In genomic region chr11:49953616-49954015, GRCm38 (mm10) we compare ENCODE assay signal across 20 mouse cellular contexts. TPM values are rescaled to one million over a fixed set of nuclear protein-coding genes. Genes with fewer than 3 reads are reported as not detected.
DNase-seq lines count a peak whose midpoint lies in the region; ATAC-seq and TF ChIP-seq lines count a peak whose summit lies in the region.
"Had no signal": no experiment of that assay in that cellular context is flagged by ENCODE, and none has a peak within 500 bp of the region (broad histone marks: within the 10 kb centered on the region; RNA-seq: fewer than 3 reads in every experiment).

No protein-coding gene starts in this region.

- 94% methylated on average over 6 of the region's 6 CpGs for WGBS in heart, adult 2 months
- WGBS in midbrain, embryonic 11.5 days = 92% methylated on average over 6 of the region's 6 CpGs
- 89% methylated on average over 6 of the region's 6 CpGs for WGBS in midbrain, embryonic 13.5 days

- no peaks in the 10 kb centered on the region; the same call in 1 of the 2 replicates for H3K4me1 ChIP-seq in heart, adult 2 months (ENCODE audit: control insufficient read depth, insufficient read depth, low read length)
- no peaks in the 10 kb centered on the region for H3K4me1 ChIP-seq in midbrain, embryonic 11.5 days (ENCODE audit: control insufficient read depth, insufficient read depth, low read length)
- no peaks in the 10 kb centered on the region for H3K4me1 ChIP-seq in midbrain, embryonic 13.5 days (replicated peaks)

- DNase-seq in heart, adult 11 months = peak; percentile 73
- DNase-seq in heart, adult 2 months = no peak
- peak; percentile 73 for DNase-seq in midbrain, embryonic 11.5 days (ENCODE audit: low spot score, missing footprints)
- DNase-seq: adrenal gland, adult 2 months; adrenal gland, adult 8-10 months; adrenal gland, postnatal 10 days; adrenal gland, postnatal 14 days; adrenal gland, postnatal 25 days; adrenal gland, postnatal 36 days; B cell, adult 2 months; cerebellum, adult 11 months; cerebellum, adult 11-12 months; cerebellum, adult 18-20 months had no signal

- TF ChIP-seq POLR2A in heart, adult 2 months (IDR thresholded peaks at IDR 0.05; ENCODE audit: insufficient read depth, low read depth, low read length) = no peak

- TF ChIP-seq EP300 in heart, adult 2 months (IDR thresholded peaks at IDR 0.05; ENCODE audit: insufficient read depth, low read depth, low read length) = no peak

- no peak for TF ChIP-seq CTCF in heart, adult 2 months (IDR thresholded peaks at IDR 0.05)

- intact Hi-C loops in heart, adult 2 months (cut with DNase I) = no loop called here

- no peak overlapping the region for H3K4me3 ChIP-seq in heart, adult 2 months
- no peak overlapping the region for H3K4me3 ChIP-seq in midbrain, embryonic 11.5 days (ENCODE audit: low read depth, low read length)
- no peak overlapping the region for H3K4me3 ChIP-seq in midbrain, embryonic 13.5 days (replicated peaks)

- no peaks in the 10 kb centered on the region for H3K27me3 ChIP-seq in heart, adult 2 months (ENCODE audit: control insufficient read depth, insufficient read depth, low read length)
- H3K27me3 ChIP-seq in midbrain, embryonic 11.5 days (ENCODE audit: control insufficient read depth, insufficient read depth, low read length) = no peaks in the 10 kb centered on the region
- H3K27me3 ChIP-seq in midbrain, embryonic 13.5 days = 0 out of 2 replicates have a peak, but pooled peaks cover 6% of the 10 kb centered on the region

- no peak overlapping the region for H3K27ac ChIP-seq in heart, adult 2 months
- H3K27ac ChIP-seq in midbrain, embryonic 11.5 days (ENCODE audit: low read depth, low read length) = no peak overlapping the region
- H3K27ac ChIP-seq in midbrain, embryonic 13.5 days = no peak overlapping the region

- H3K9me3 ChIP-seq in midbrain, embryonic 11.5 days (ENCODE audit: control insufficient read depth, low read length) = no peaks in the 10 kb centered on the region
- no peaks in the 10 kb centered on the region for H3K9me3 ChIP-seq in midbrain, embryonic 13.5 days
- H3K9me3 ChIP-seq: G1E had no signal

- H3K9ac ChIP-seq in heart, adult 2 months (ENCODE audit: low read depth, low read length) = no peak overlapping the region
- H3K9ac ChIP-seq in midbrain, embryonic 11.5 days (ENCODE audit: low read length) = no peak overlapping the region
- no peak overlapping the region for H3K9ac ChIP-seq in midbrain, embryonic 13.5 days (replicated peaks)

- H3K4me2 ChIP-seq in midbrain, embryonic 11.5 days = no peak overlapping the region
- H3K4me2 ChIP-seq in midbrain, embryonic 13.5 days (replicated peaks) = no peak overlapping the region

- no peak for ATAC-seq in midbrain, embryonic 11.5 days (ENCODE audit: low FRiP score)
- ATAC-seq in midbrain, embryonic 13.5 days = no peak
- ATAC-seq: activated CD4-positive, CD25-positive, alpha-beta regulatory T cell, adult 4 months; CD4-positive, CD25-positive, alpha-beta regulatory T cell, adult 4 months; Patski had no signal

- no peaks in the 10 kb centered on the region for H3K79me2 ChIP-seq in heart, adult 2 months (replicated peaks; ENCODE audit: control insufficient read depth, insufficient read depth, low read length)

- H3K36me3 ChIP-seq in heart, adult 2 months (ENCODE audit: control insufficient read depth, insufficient read depth, low read length) = no peaks in the 10 kb centered on the region
- no peaks in the 10 kb centered on the region for H3K36me3 ChIP-seq in midbrain, embryonic 11.5 days (ENCODE audit: control insufficient read depth, insufficient read depth, low read length)
- H3K36me3 ChIP-seq in midbrain, embryonic 13.5 days = no peaks in the 10 kb centered on the region
- H3K36me3 ChIP-seq: G1E had no signal

RNA-seq across cellular contexts. Expression of gene Rasgef1c, which starts 52.0 kb away (rescaled TPM):
- under 1 TPM; 0.42 to 0.57 TPM for total RNA-seq in heart, adult 2 months (2021)
- polyA plus RNA-seq in heart, adult 2 months (2012; rRNA removed) = 0.53 and 0.67 TPM in 2 replicates
- polyA plus RNA-seq in midbrain, embryonic 11.5 days (2014; fragmentation: Nextera tagmentation; extraction: Ambion mirVana) = 0.55 and 0.92 TPM in 2 replicates
- polyA plus RNA-seq in midbrain, embryonic 13.5 days (2015; fragmentation: Nextera tagmentation; extraction: Ambion mirVana) = 8.2 and 9.5 TPM in 2 replicates
- total RNA-seq: CH12.LX had no signal
- polyA plus RNA-seq: C2C12, G1E had no signal

Comparison
In these comparisons a context has a peak if more than half of its experiments do, and no peak if none do; other contexts are left out.
1. DNase-seq: peak in heart, adult 11 months (single experiment) and midbrain, embryonic 11.5 days (single experiment); none in heart, adult 2 months (0 of 2).